Mouse (Mus musculus): ENCODE data around the gene Cnih3. TPM values are rescaled to one million over a fixed set of nuclear protein-coding genes. Genes with fewer than 3 reads are reported as not detected.

Cnih3 gene
- polyA plus RNA-seq, 1 experiment from 2014 or later: 0.11 TPM

DNA sequence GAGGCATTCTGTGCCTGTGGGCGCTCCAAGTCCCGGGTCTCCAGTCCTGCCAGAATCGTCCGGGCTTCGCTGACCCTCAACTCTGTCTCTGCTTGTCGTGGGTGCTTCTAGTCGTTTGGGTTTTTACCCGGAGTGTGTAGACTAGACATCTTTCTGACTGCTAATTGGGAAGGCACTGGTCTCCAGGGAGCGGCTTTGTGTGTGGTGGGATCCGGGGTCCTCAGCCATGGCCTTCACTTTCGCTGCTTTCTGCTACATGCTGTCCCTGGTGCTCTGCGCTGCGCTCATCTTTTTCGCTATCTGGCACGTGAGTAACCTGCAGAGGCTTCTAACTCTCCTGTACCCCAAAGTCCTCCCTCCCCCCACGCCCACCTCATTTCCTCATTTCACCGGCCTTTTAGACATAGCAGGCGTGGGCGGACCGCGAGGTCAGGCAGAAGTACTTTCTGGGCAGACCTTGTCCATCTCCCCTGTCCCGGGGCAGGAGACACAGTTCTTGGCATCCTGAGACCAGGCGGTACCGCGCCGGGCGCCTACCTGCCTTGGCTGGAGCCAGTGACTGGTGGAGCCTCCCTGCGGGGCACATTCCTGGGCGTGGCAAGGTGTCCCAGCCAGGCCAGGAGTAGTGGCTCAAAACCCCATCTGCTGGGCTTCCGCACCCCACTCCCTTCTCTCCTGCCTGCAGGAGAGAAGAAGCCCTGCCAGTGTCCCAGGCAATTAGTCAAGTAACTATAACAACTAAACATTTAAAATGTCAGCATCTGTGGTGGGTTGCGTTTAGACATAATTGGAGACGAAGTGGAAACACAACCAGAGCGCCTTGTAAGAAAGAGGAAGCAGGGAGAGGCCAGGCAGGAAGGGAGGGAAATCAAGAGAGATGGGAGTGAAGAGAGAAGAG is 1.0 kb downstream of the Cnih3 start:
- WGBS: 3% methylated on average over 33 of the region's 33 CpGs

DNA sequence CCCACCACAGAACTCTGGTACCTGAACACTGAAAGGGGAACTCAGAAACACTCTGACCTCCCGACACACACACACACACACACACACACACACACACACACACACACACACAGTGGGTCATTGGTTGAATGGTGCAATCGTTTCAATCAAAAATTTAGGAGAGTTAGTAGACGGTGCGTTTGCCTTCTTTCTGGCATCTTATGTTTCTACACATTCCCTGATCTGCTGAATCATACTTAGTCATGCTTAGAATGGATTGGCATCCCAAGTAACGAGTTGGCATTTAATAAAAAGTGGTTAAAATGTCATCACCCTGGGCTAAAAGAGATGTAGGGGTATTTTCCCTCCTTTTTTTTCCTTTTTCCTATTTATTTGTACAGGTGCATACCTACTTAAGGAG is 3.3 kb downstream of the Cnih3 start:
- H3K27me3 ChIP-seq: peaks cover 61% of the 10 kb centered on the region
- H3K4me1 ChIP-seq (replicated peaks): peaks cover 17% of the 10 kb centered on the region
- 73% methylated on average over 5 of the region's 5 CpGs for WGBS
- ATAC-seq (replicated peaks; ENCODE audit: insufficient number of reproducible peaks, insufficient read depth, low FRiP score, low read depth): no peak
- H3K4me2 ChIP-seq: no peak overlapping the region
- H3K9ac ChIP-seq: no peak overlapping the region
- no peaks in the 10 kb centered on the region for H3K36me3 ChIP-seq
- no peak overlapping the region for H3K4me3 ChIP-seq
- no peaks in the 10 kb centered on the region for H3K9me3 ChIP-seq (replicated peaks)
- no peak overlapping the region for H3K27ac ChIP-seq

More for the DNA sequence above, 1.0 kb downstream of the Cnih3 start:
- Histone ChIP-seq H3K27me3 (peaks cover 74% of the 10 kb centered on the region), H3K9ac (peak overlapping the region; percentile 52), H3K4me1 (replicated peaks) (peaks cover 17% of the 10 kb centered on the region), H3K9me3 (replicated peaks) (no peaks in the 10 kb centered on the region), H3K36me3 (no peaks in the 10 kb centered on the region), H3K27ac (no peak overlapping the region), H3K4me2 (peak overlapping the region; percentile 98), H3K4me3 (peak overlapping the region; percentile 56)
- 0 out of 2 replicates have a peak, but pooled peaks have one; percentile 14 for ATAC-seq (replicated peaks; ENCODE audit: insufficient number of reproducible peaks, insufficient read depth, low FRiP score, low read depth)

DNA sequence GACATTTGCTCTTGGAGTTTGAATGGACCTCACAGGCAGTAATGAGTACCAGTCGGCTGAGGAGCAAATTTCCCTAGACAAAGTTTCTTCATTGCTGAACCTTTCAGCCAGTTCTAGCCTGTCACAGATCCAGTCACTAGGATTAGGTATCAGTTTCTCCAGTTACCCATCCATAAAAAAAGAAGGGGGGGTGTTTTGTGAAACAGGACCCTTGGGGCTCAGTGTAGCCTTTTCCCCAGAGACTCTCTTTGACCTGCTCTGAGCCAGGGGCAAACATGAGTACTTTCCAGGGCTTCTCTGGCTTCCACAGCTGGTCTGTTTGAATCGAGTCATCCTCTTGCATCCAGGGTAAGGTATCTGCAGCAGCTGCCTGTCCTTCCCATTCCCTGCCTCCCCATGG is 5.4 kb downstream of the Cnih3 start:
- WGBS: 41% methylated on average over 2 of the region's 2 CpGs
- H3K4me1 ChIP-seq (replicated peaks): peaks cover 8% of the 10 kb centered on the region

DNA sequence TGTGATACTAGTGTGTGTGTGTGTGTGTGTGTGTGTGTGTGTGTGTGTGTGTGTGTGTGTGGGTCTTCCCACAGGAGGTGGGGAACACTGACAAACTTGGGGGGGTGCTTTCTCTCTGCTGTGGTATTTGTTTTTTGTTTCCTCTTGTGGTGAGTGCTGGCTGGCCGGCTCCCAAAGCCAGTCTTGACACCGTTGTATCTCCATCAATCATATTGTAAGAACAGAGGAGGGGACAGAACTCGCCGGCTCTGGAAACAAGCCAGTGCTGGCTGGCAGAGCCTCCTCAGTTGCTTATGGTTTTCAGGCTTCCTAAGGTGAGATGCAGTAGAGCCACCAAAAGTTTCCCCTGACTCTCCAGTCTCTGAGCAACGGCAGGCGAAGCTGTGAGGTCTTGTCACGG is 6.1 kb downstream of the Cnih3 start:
- 34% methylated on average over 7 of the region's 7 CpGs for WGBS
- H3K4me3 ChIP-seq: no peak overlapping the region
- peaks cover 32% of the 10 kb centered on the region for H3K27me3 ChIP-seq
- no peaks in the 10 kb centered on the region for H3K9me3 ChIP-seq (replicated peaks)
- H3K9ac ChIP-seq: no peak overlapping the region
- H3K27ac ChIP-seq: no peak overlapping the region
- H3K36me3 ChIP-seq: no peaks in the 10 kb centered on the region
- no peak for ATAC-seq (replicated peaks; ENCODE audit: insufficient number of reproducible peaks, insufficient read depth, low FRiP score, low read depth)
- no peak overlapping the region for H3K4me2 ChIP-seq
- H3K4me1 ChIP-seq (replicated peaks): peaks cover 2% of the 10 kb centered on the region

More for the DNA sequence above, 5.4 kb downstream of the Cnih3 start:
- no peaks in the 10 kb centered on the region for H3K9me3 ChIP-seq (replicated peaks)
- H3K27ac ChIP-seq: no peak overlapping the region
- no peak overlapping the region for H3K4me3 ChIP-seq
- ATAC-seq (replicated peaks; ENCODE audit: insufficient number of reproducible peaks, insufficient read depth, low FRiP score, low read depth): no peak
- H3K27me3 ChIP-seq: peaks cover 39% of the 10 kb centered on the region
- H3K9ac ChIP-seq: no peak overlapping the region
- no peak overlapping the region for H3K4me2 ChIP-seq
- H3K36me3 ChIP-seq: no peaks in the 10 kb centered on the region

DNA sequence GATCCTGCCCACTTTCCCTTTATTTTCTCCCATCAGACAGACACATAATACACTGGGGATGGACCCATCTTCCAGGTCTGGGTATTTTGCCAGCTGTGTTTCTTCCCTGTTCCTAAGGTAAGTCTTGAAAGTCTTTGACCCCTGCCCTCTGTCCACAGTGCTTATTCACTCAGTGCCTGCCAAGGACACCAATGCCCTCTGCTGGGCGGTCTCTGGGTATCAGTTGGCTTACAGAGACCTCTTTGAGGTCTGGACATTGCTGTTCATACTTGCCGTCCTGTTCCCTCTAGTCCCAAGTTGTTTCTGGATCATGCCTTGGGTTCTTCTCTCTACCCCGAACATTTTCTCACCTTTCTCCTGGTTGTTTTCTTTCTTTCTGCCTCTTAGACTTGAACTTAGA is 8.3 kb downstream of the Cnih3 start:
- Histone ChIP-seq H3K4me2 (no peak overlapping the region), H3K4me3 (no peak overlapping the region), H3K9me3 (replicated peaks) (no peaks in the 10 kb centered on the region), H3K36me3 (no peaks in the 10 kb centered on the region), H3K27ac (no peak overlapping the region), H3K9ac (no peak overlapping the region), H3K4me1 (replicated peaks) (no peaks in the 10 kb centered on the region), H3K27me3 (peaks cover 14% of the 10 kb centered on the region)
- 78% methylated on average over 3 of the region's 3 CpGs for WGBS
- ATAC-seq (replicated peaks; ENCODE audit: insufficient number of reproducible peaks, insufficient read depth, low FRiP score, low read depth): no peak

DNA sequence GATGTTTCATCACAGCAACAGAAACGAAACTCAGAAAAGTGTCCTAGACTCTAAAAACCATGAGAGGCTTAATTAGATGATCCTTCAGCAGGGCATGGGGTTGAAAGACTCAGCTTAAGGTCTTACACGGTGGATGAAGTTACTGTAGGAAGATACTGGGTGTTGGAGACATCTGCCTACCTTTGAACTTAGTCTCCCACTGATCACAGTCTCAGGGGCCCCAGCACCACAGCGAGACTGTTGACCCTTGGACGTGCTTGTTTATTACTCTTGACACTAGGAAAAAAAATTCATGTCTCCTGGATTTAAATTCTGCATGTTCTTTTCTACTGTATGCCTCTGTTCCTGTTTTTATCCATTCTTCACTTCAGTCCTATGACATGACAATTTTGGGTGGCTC is 11.6 kb downstream of the Cnih3 start:
- H3K27ac ChIP-seq: no peak overlapping the region
- H3K36me3 ChIP-seq: no peaks in the 10 kb centered on the region
- H3K9me3 ChIP-seq (replicated peaks): no peaks in the 10 kb centered on the region
- no peaks in the 10 kb centered on the region for H3K27me3 ChIP-seq
- H3K4me2 ChIP-seq: no peak overlapping the region
- 71% methylated on average over 4 of the region's 4 CpGs for WGBS
- ATAC-seq (replicated peaks; ENCODE audit: insufficient number of reproducible peaks, insufficient read depth, low FRiP score, low read depth): no peak
- H3K9ac ChIP-seq: no peak overlapping the region
- H3K4me1 ChIP-seq (replicated peaks): no peaks in the 10 kb centered on the region
- H3K4me3 ChIP-seq: no peak overlapping the region

DNA sequence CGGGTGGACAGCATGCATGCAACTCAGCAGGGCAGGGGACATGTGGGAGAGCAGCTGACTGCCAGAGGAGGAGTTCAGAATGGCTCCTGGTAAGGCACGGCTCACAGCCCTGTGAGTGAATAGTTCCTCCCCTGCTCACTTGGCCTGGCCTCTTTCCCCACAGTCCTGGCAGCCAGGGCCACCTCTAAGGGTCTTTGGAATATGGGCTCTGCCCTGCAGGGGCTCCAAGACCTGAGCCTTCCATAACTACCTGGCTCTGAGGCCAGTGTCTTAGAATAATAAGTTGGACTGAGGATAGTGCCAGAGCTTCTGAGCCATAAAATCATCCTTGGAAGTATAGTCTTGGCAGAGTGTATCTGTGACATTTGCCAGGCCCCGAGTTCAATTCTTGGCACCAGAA is 12.9 kb downstream of the Cnih3 start:
- H3K9me3 ChIP-seq (replicated peaks): no peaks in the 10 kb centered on the region
- H3K27ac ChIP-seq: no peak overlapping the region
- no peak overlapping the region for H3K4me2 ChIP-seq
- no peaks in the 10 kb centered on the region for H3K27me3 ChIP-seq
- no peaks in the 10 kb centered on the region for H3K36me3 ChIP-seq
- H3K9ac ChIP-seq: no peak overlapping the region
- no peaks in the 10 kb centered on the region for H3K4me1 ChIP-seq (replicated peaks)
- no peak for ATAC-seq (replicated peaks; ENCODE audit: insufficient number of reproducible peaks, insufficient read depth, low FRiP score, low read depth)
- no peak overlapping the region for H3K4me3 ChIP-seq
- 51% methylated on average over 3 of the region's 3 CpGs for WGBS

DNA sequence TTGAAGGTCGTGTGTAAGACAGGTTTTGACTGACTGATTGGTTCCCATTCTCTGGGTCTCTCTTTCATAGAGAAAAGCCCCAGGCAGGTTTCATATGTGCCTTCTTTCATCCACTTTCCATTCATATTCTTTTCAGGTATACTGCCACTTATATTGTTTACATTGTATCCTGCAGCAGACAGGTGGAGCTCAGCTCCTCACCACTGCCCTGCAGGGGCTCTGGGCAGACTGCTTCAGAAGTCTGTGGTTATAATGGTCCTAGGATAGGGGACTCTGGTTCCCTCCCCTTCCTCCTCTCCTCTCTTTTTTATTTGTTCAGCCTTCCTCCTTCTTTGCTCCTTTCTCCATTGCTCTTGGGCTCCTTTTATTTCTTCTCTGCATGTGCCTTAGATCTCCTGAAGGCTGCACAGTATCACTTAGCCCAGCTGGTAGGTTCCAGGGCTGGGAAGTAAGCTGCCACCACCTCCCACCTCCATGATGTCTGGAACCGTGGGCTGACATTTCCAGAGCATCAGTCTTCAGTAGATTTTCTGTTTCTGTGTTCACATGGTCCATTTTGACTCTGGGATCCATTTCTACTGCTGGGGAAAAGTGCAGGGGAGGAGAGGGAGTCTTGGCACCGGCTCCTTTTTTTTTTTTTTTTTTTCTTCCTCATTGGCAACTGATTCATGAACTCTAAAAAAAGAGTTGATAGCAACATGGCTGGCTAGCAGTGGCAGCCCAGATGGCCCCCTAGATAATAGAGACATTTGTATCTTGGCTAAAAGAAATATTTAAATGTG is 16.6 kb downstream of the Cnih3 start:
- 23% methylated on average over 3 of the region's 3 CpGs for WGBS
- ATAC-seq (replicated peaks; ENCODE audit: insufficient number of reproducible peaks, insufficient read depth, low FRiP score, low read depth): no peak

DNA sequence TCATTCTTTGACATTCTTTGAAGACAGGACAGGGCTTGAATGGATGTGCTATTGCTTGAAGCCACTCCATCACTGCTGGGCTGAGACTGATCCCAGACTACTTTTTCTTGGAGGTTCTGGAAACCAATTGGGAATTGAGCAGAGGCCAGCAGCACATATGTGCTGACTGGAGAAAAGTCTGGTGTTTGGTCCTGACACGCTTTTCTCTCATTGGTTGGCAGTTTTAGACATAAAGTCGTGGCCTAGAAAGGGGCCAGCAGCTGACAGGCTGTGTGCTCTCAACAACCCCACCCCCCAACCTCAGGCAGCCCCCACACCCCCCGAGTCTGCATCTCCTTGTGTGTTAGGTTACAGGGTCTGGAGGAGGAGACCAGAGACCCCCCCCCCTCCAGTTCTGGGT is 17.9 kb downstream of the Cnih3 start:
- Histone ChIP-seq H3K9me3 (replicated peaks) (no peaks in the 10 kb centered on the region), H3K27ac (no peak overlapping the region), H3K9ac (no peak overlapping the region), H3K4me2 (no peak overlapping the region), H3K36me3 (no peaks in the 10 kb centered on the region), H3K4me3 (no peak overlapping the region), H3K27me3 (no peaks in the 10 kb centered on the region), H3K4me1 (replicated peaks) (no peaks in the 10 kb centered on the region)
- 44% methylated on average over 3 of the region's 3 CpGs for WGBS
- ATAC-seq (replicated peaks; ENCODE audit: insufficient number of reproducible peaks, insufficient read depth, low FRiP score, low read depth): peak; percentile 29; the same call in 1 of the 2 replicates

More for the DNA sequence above, 16.6 kb downstream of the Cnih3 start:
- no peak overlapping the region for H3K27ac ChIP-seq
- H3K9ac ChIP-seq: no peak overlapping the region
- H3K4me1 ChIP-seq (replicated peaks): no peaks in the 10 kb centered on the region
- no peaks in the 10 kb centered on the region for H3K36me3 ChIP-seq
- H3K4me3 ChIP-seq: no peak overlapping the region
- no peaks in the 10 kb centered on the region for H3K9me3 ChIP-seq (replicated peaks)
- H3K4me2 ChIP-seq: no peak overlapping the region
- no peaks in the 10 kb centered on the region for H3K27me3 ChIP-seq

DNA sequence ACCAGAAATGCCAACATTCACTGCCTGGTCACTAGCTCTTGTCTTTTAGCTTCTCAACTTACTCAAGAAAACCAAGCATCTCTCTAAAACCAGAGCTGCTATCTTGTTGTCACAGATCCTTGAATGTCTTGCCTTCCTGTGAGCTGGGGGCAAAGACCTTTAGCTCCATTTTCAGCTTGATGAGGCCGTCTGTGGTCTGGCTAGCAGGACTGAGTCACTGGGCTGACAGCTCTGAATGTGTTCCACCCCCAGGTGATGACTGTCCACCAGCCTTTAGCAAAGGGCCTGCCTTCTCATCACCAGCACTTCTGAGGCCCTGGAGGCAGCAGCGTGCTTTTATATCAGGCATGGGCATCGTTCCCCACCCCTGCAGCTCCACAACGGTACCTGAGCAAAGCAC is 18.8 kb downstream of the Cnih3 start:
- Histone ChIP-seq H3K36me3 (no peaks in the 10 kb centered on the region), H3K4me2 (no peak overlapping the region), H3K9ac (no peak overlapping the region), H3K4me1 (replicated peaks) (no peaks in the 10 kb centered on the region), H3K27ac (no peak overlapping the region), H3K9me3 (replicated peaks) (no peaks in the 10 kb centered on the region), H3K4me3 (no peak overlapping the region), H3K27me3 (no peaks in the 10 kb centered on the region)
- WGBS: 53% methylated on average over 4 of the region's 4 CpGs
- no peak for ATAC-seq (replicated peaks; ENCODE audit: insufficient number of reproducible peaks, insufficient read depth, low FRiP score, low read depth)

DNA sequence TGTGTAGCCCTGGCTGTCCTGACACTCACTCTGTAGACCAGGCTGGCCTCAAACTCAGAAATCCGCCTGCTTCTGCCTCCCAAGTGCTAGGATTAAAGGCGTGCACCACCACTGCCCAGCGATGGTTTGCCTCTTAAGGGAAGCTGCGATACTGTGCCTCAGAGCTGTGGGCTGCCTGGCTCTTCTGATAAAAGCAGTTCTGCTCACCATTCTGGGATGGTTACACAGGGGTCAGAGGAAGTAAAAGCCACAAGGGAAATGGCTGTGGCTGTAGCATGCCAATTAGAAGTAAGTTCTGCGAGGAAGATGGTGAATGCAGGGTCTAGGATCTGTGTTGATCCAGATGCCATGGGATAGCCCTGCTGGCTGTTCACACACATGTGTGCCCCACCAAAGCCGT is 19.9 kb downstream of the Cnih3 start:
- no peak overlapping the region for H3K4me3 ChIP-seq
- WGBS: 64% methylated on average over 6 of the region's 6 CpGs
- no peak overlapping the region for H3K4me2 ChIP-seq
- no peak for ATAC-seq (replicated peaks; ENCODE audit: insufficient number of reproducible peaks, insufficient read depth, low FRiP score, low read depth)
- no peak overlapping the region for H3K9ac ChIP-seq
- peaks cover 7% of the 10 kb centered on the region for H3K27me3 ChIP-seq
- no peaks in the 10 kb centered on the region for H3K36me3 ChIP-seq
- no peaks in the 10 kb centered on the region; the same call in 1 of the 2 replicates for H3K4me1 ChIP-seq (replicated peaks)
- no peaks in the 10 kb centered on the region for H3K9me3 ChIP-seq (replicated peaks)
- no peak overlapping the region for H3K27ac ChIP-seq
